Mouse (Mus musculus) myocyte (in vitro differentiated cells): ENCODE measurements around the gene Tcp10c. TPM values are rescaled to one million over a fixed set of nuclear protein-coding genes. Genes with fewer than 3 reads are reported as not detected.

Source experiments
- polyA plus RNA-seq: library from polyadenylated mRNA; unstranded; fragments of >200 nt; fragmentation: generic; extraction: Trizol; gene quantifications from one replicate; pipeline ENCODE4 v1.2.1, GENCODE M21; 2012; ENCODE audit warnings: missing spikeins

Gene Tcp10c
- polyA plus RNA-seq, 1 experiment = not detected

Other genes with a start within 250 kb of the Tcp10c start
- not detected for gene Unc93a, start 222.8 kb upstream of the Tcp10c start, polyA plus RNA-seq
- gene Smok2a, start 133.4 kb upstream of the Tcp10c start, polyA plus RNA-seq = not detected
- gene Smok2b, start 124.3 kb upstream of the Tcp10c start, polyA plus RNA-seq = not detected